Mouse (Mus musculus) MEL (cell line): ENCODE data around the gene Cdc42bpa. TPM values are rescaled to one million over a fixed set of nuclear protein-coding genes. Genes with fewer than 3 reads are reported as not detected.

ENCODE experiments used
- DNase-seq: peaks from one replicate; pipeline ENCODE4 v3.0.0; 2011; ENCODE audit warnings: low read depth, low spot score
- H3K27ac ChIP-seq: 2 replicates; pipeline ENCODE4 v1.5.1; 2012; ENCODE audit warnings: low read depth, mild to moderate bottlenecking, control low read depth, low read length, moderate library complexity; ENCODE audit not compliant: control insufficient read depth
- H3K27me3 ChIP-seq, 2 experiments: fragments of 150-350 bp in 1 of 2; sonication (generic) in 1 of 2; 2 replicates each; pipeline ENCODE4 v1.6.1; 2012; ENCODE audit warnings: low read length in 2 of 2, mild to moderate bottlenecking in 2 of 2, improper control_type of control experiment in 1 of 2, moderate library complexity in 1 of 2; ENCODE audit not compliant: insufficient read depth in 2 of 2, control insufficient read depth in 1 of 2
- H3K36me3 ChIP-seq, 2 experiments: 2 replicates each; pipeline ENCODE4 v1.6.1; 2012 to 2014; ENCODE audit warnings: low read length in 2 of 2, improper control_type of control experiment in 1 of 2, inconsistent platforms in 1 of 2, mild to moderate bottlenecking in 1 of 2; ENCODE audit not compliant: insufficient read depth in 2 of 2, control insufficient read depth in 1 of 2
- H3K4me1 ChIP-seq, 2 experiments: fragments of 150-350 bp in 1 of 2; sonication (generic) in 1 of 2; 2 replicates each; pipeline ENCODE4 v1.6.1; 2012; ENCODE audit warnings: low read length in 2 of 2, improper control_type of control experiment in 1 of 2, mild to moderate bottlenecking in 1 of 2; ENCODE audit not compliant: insufficient read depth in 2 of 2, control insufficient read depth in 1 of 2
- H3K4me3 ChIP-seq, 2 experiments: fragments of 150-350 bp in 1 of 2; sonication (generic) in 1 of 2; 2 replicates each; pipeline ENCODE4 v1.5.1; 2012; ENCODE audit warnings: low read depth in 2 of 2, low read length in 2 of 2, mild to moderate bottlenecking in 2 of 2, moderate library complexity in 2 of 2, control low read depth in 1 of 2, improper control_type of control experiment in 1 of 2; ENCODE audit not compliant: control insufficient read depth in 1 of 2, insufficient read depth in 1 of 2
- H3K79me2 ChIP-seq: 2 replicates; pipeline ENCODE4 v1.6.1; 2012; ENCODE audit warnings: mild to moderate bottlenecking, low read length, moderate library complexity; ENCODE audit not compliant: control insufficient read depth, poor library complexity, insufficient read depth
- H3K9ac ChIP-seq: 2 replicates; pipeline ENCODE4 v1.6.1; 2012; ENCODE audit warnings: low read depth, mild to moderate bottlenecking, control low read depth, low read length, moderate library complexity; ENCODE audit not compliant: control insufficient read depth, poor library complexity, severe bottlenecking
- H3K9me3 ChIP-seq: fragments of 150-350 bp; sonication (generic); replicated peaks from 2 replicates; pipeline ENCODE4 v1.6.1; 2012; ENCODE audit warnings: mild to moderate bottlenecking, low read length, improper control_type of control experiment, moderate library complexity; ENCODE audit not compliant: insufficient read depth
- BHLHE40 ChIP-seq: IDR thresholded peaks from 2 replicates; pipeline ENCODE4 v1.6.1; 2012; ENCODE audit warnings: low read depth, mild to moderate bottlenecking, inconsistent platforms, low read length, improper control_type of control experiment, borderline replicate concordance
- CHD2 ChIP-seq: IDR thresholded peaks from 2 replicates; pipeline ENCODE4 v1.6.1; 2011; ENCODE audit warnings: low read length, improper control_type of control experiment
- CTCF ChIP-seq, 3 experiments: IDR thresholded peaks in 2 of 3; conservative IDR thresholded peaks in 1 of 3; 2 replicates each; pipeline ENCODE4 v1.5.1; 2011 to 2012; ENCODE audit warnings: low read length in 3 of 3, low read depth in 2 of 3, mild to moderate bottlenecking in 2 of 3, improper control_type of control experiment in 1 of 3, inconsistent platforms in 1 of 3, mixed read lengths in 1 of 3, moderate library complexity in 1 of 3; ENCODE audit not compliant: control insufficient read depth in 1 of 3, insufficient read depth in 1 of 3, poor library complexity in 1 of 3, severe bottlenecking in 1 of 3
- E2F4 ChIP-seq: IDR thresholded peaks from 2 replicates; pipeline ENCODE4 v1.6.1; 2011; ENCODE audit warnings: low read depth, low read length, improper control_type of control experiment, borderline replicate concordance
- GABPA ChIP-seq: IDR thresholded peaks from 2 replicates; pipeline ENCODE4 v1.6.1; 2012; ENCODE audit warnings: low read depth, mild to moderate bottlenecking, inconsistent platforms, low read length, improper control_type of control experiment, moderate library complexity
- GATA1 ChIP-seq: IDR thresholded peaks from 2 replicates; pipeline ENCODE4 v1.6.1; 2011; ENCODE audit warnings: low read depth, low read length, improper control_type of control experiment
- KAT2A ChIP-seq: conservative IDR thresholded peaks from 2 replicates; pipeline ENCODE4 v1.6.1; 2012; ENCODE audit warnings: low read depth, low read length, improper control_type of control experiment, inconsistent platforms
- MAZ ChIP-seq: IDR thresholded peaks from 2 replicates; pipeline ENCODE4 v1.6.1; 2012; ENCODE audit warnings: low read depth, mild to moderate bottlenecking, inconsistent platforms, low read length, improper control_type of control experiment
- MEF2A ChIP-seq: IDR thresholded peaks from 2 replicates; pipeline ENCODE4 v1.6.1; 2014; ENCODE audit warnings: low read depth, mild to moderate bottlenecking, inconsistent platforms, low read length, improper control_type of control experiment; ENCODE audit not compliant: poor library complexity, insufficient replicate concordance, severe bottlenecking; ENCODE audit errors: extremely low read depth
- MYC ChIP-seq: IDR thresholded peaks from 2 replicates; pipeline ENCODE4 v1.6.1; 2011; ENCODE audit warnings: low read depth, mild to moderate bottlenecking, low read length, improper control_type of control experiment, moderate library complexity
- POLR2AphosphoS2 ChIP-seq: IDR thresholded peaks from 2 replicates; pipeline ENCODE4 v1.6.1; 2011; ENCODE audit warnings: low read length, improper control_type of control experiment
- RAD21 ChIP-seq: IDR thresholded peaks from 2 replicates; pipeline ENCODE4 v1.6.1; 2011; ENCODE audit warnings: mild to moderate bottlenecking, low read depth, low read length, improper control_type of control experiment
- RCOR1 ChIP-seq: IDR thresholded peaks from 2 replicates; pipeline ENCODE4 v1.6.1; 2012; ENCODE audit warnings: low read depth, mild to moderate bottlenecking, inconsistent platforms, low read length, improper control_type of control experiment
- SIN3A ChIP-seq: IDR thresholded peaks from 2 replicates; pipeline ENCODE4 v1.6.1; 2012; ENCODE audit warnings: low read length, improper control_type of control experiment, inconsistent platforms
- SMC3 ChIP-seq: IDR thresholded peaks from 2 replicates; pipeline ENCODE4 v1.6.1; 2011; ENCODE audit warnings: low read depth, low read length, improper control_type of control experiment
- UBTF ChIP-seq: IDR thresholded peaks from 2 replicates; pipeline ENCODE4 v1.6.1; 2012; ENCODE audit warnings: low read depth, mild to moderate bottlenecking, inconsistent platforms, low read length, improper control_type of control experiment, moderate library complexity, borderline replicate concordance; ENCODE audit not compliant: insufficient read depth
- USF1 ChIP-seq: IDR thresholded peaks from 2 replicates; pipeline ENCODE4 v1.6.1; 2014; ENCODE audit warnings: low read depth, mild to moderate bottlenecking, inconsistent platforms, low read length, improper control_type of control experiment, moderate library complexity
- USF2 ChIP-seq, 2 experiments: IDR thresholded peaks; 2 replicates each; pipeline ENCODE4 v1.6.1; 2011 to 2012; ENCODE audit warnings: improper control_type of control experiment in 2 of 2, low read length in 2 of 2, borderline replicate concordance in 1 of 2, inconsistent platforms in 1 of 2, low read depth in 1 of 2, mild to moderate bottlenecking in 1 of 2; ENCODE audit not compliant: insufficient read depth in 1 of 2
- ZC3H11A ChIP-seq: IDR thresholded peaks from 2 replicates; pipeline ENCODE4 v1.6.1; 2012; ENCODE audit warnings: low read depth, mild to moderate bottlenecking, inconsistent platforms, low read length, improper control_type of control experiment
- ZKSCAN1 ChIP-seq: IDR thresholded peaks from 2 replicates; pipeline ENCODE4 v1.6.1; 2012; ENCODE audit warnings: low read depth, mild to moderate bottlenecking, inconsistent platforms, low read length, improper control_type of control experiment, moderate library complexity
- polyA plus RNA-seq, 2 experiments: library from polyadenylated mRNA; stranded (reverse) in 1 of 2; unstranded in 1 of 2; fragments of >175 nt in 1 of 2; fragments of >200 nt in 1 of 2; gene quantifications; 2 replicates each; pipeline versions ENCODE4 v1.2.1 to v1.2.4; 2012; ENCODE audit warnings: low replicate concordance in 2 of 2, low read depth in 1 of 2; ENCODE audit not compliant: insufficient read length in 2 of 2, insufficient read depth in 1 of 2, missing spikeins in 1 of 2
- total RNA-seq: library from RNA; depleted of rRNA; stranded (reverse); fragments of 300-350 nt; gene quantifications from 2 replicates; pipeline ENCODE4 v1.2.3, GENCODE M21; 2012

Gene Cdc42bpa
- total and polyA plus RNA-seq, 3 experiments, result 7.7 to 14.6 TPM; not detected in 1

- TF ChIP-seq MYC (peak; percentile 84), E2F4 (no peak), RCOR1 (peak; percentile 86), SIN3A (peak; percentile 86)
- TF ChIP-seq, all 39 proteins: peak for 11
Observed at GRCm38 (mm10) chr1:180148563-180148962, 188.3 kb downstream of the Cdc42bpa start (continued).

- Histone ChIP-seq H3K27me3 (no peaks in the 10 kb centered on the region), H3K4me1 (peaks cover 4 to 10% of the 10 kb centered on the region in 2 experiments), H3K9me3 (no peaks in the 10 kb centered on the region), H3K4me3 (no peak overlapping the region), H3K36me3 (peaks cover 4 to 9% of the 10 kb centered on the region in 2 experiments), H3K9ac (no peak overlapping the region), H3K27ac (no peak overlapping the region), H3K79me2 (no peaks in the 10 kb centered on the region)
- TF ChIP-seq CTCF (IDR thresholded peaks at IDR 0.05 in 2 of 3, conservative IDR thresholded peaks at IDR 0.05 in 1 of 3; ENCODE audit: control insufficient read depth in 1 of 3, insufficient read depth in 1 of 3, low read depth in 2 of 3, low read length in 3 of 3, poor library complexity in 1 of 3, severe bottlenecking in 1 of 3), result peak in 2 of 3 experiments; percentile 8 to 9; a peak in 1 of 6 replicates
- peak; percentile 36 for TF ChIP-seq SMC3
- TF ChIP-seq SIN3A, result no peak
- TF ChIP-seq RAD21, result peak; percentile 1; the same call in 1 of the 2 replicates
- DNase-seq, result no peak
Observed at GRCm38 (mm10) chr1:180151191-180151590, 190.9 kb downstream of the Cdc42bpa start.

DNA sequence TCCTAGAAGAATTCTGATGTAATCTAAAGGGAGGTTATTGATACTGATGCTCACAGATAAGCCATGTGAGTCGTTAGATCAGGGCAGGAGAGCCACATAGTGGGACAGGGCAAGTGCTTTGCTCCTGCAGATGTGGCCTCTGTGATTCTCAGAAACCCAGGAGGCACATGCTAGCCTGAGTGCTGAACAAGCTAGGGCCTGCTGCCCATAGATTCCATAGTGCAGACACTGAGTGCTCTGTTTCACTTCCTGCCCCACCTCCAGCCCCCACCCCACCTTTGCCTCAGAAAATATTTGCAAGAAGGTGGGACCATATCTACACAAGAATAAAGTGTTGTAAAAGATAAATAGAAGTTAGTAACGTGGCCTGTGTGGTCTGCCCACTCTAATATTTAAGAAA lies 198.4 kb downstream of the Cdc42bpa start:
- Histone ChIP-seq H3K27ac (no peak overlapping the region), H3K4me1 (no peaks in the 10 kb centered on the region), H3K9ac (no peak overlapping the region), H3K27me3 (no peaks in the 10 kb centered on the region), H3K36me3 (no peaks in the 10 kb centered on the region)
- no peak for DNase-seq
- TF ChIP-seq KAT2A, result no peak
- no peak for TF ChIP-seq BHLHE40
- no peak for TF ChIP-seq USF2 (IDR thresholded peaks at IDR 0.05; ENCODE audit: borderline replicate concordance in 1 of 2, insufficient read depth in 1 of 2, low read depth in 1 of 2, low read length in 2 of 2)
- TF ChIP-seq GATA1, result no peak
- TF ChIP-seq CHD2, result no peak
- no peak for TF ChIP-seq GABPA
- no peak for TF ChIP-seq ZKSCAN1
- TF ChIP-seq UBTF, result no peak
- no peak for TF ChIP-seq ZC3H11A
- no peak for TF ChIP-seq MAZ
- TF ChIP-seq SIN3A, result no peak
- TF ChIP-seq USF1, result no peak
- TF ChIP-seq MEF2A, result no peak
- no peak for TF ChIP-seq POLR2AphosphoS2
- TF ChIP-seq SMC3, result no peak
- TF ChIP-seq, all 39 proteins: peak for 0
- H3K79me2 ChIP-seq, result no peaks in the 10 kb centered on the region
- no peaks in the 10 kb centered on the region for H3K9me3 ChIP-seq
- H3K4me3 ChIP-seq, result no peak overlapping the region
